Mouse (Mus musculus) kidney, adult 2 months (tissue): ENCODE results near the gene Atg4c. TPM values are rescaled to one million over a fixed set of nuclear protein-coding genes. Genes with fewer than 3 reads are reported as not detected.

Experiments used
- DNase-seq: peaks from one replicate; pipeline ENCODE4 v3.0.0; 2021
- H3K27ac ChIP-seq: fragments of 200-500 bp; 2 replicates; pipeline ENCODE4 v1.5.1; 2012; ENCODE audit warnings: low read depth, low read length, control low read depth, inconsistent platforms; ENCODE audit not compliant: insufficient read depth
- H3K27me3 ChIP-seq: fragments of 200-500 bp; replicated peaks from 2 replicates; pipeline ENCODE4 v1.6.1; 2012; ENCODE audit warnings: mild to moderate bottlenecking, moderate library complexity, low read length, inconsistent platforms; ENCODE audit not compliant: control insufficient read depth, insufficient read depth
- H3K36me3 ChIP-seq: fragments of 200-500 bp; 2 replicates; pipeline ENCODE4 v1.6.1; 2012; ENCODE audit warnings: mild to moderate bottlenecking, moderate library complexity, low read length, inconsistent platforms; ENCODE audit not compliant: control insufficient read depth, insufficient read depth
- H3K4me1 ChIP-seq: fragments of 200-500 bp; 2 replicates; pipeline ENCODE4 v1.6.1; 2011; ENCODE audit warnings: low read length; ENCODE audit not compliant: control insufficient read depth, insufficient read depth
- H3K4me3 ChIP-seq: fragments of 200-500 bp; 2 replicates; pipeline ENCODE4 v1.5.1; 2011; ENCODE audit warnings: mild to moderate bottlenecking, low read depth, low read length, control low read depth; ENCODE audit not compliant: insufficient read depth
- CTCF ChIP-seq: fragments of 200-500 bp; conservative IDR thresholded peaks from 2 replicates; pipeline ENCODE4 v1.5.1; 2011; ENCODE audit warnings: low read depth, mild to moderate bottlenecking, control low read depth, low read length, moderate library complexity, mixed read lengths; ENCODE audit not compliant: insufficient read depth, insufficient read length
- POLR2A ChIP-seq: fragments of 200-500 bp; IDR thresholded peaks from one replicate; pipeline ENCODE4 v1.6.1; 2011; ENCODE audit warnings: low read depth, low read length, control low read depth
- WGBS: fragments of 180-500 bp; shearing (Covaris S2); methylation state at CpG from one replicate; pipeline ENCODE4 v1.1.7; 2018; 5-methylcytosine and 5-hydroxymethylcytosine counted together
- polyA plus RNA-seq: library from polyadenylated mRNA; depleted of rRNA; stranded (reverse); fragments of >200 nt; gene quantifications from 2 replicates; pipeline ENCODE4 v1.2.3, GENCODE M21; 2012; rRNA removed

The Atg4c gene
- polyA plus RNA-seq, 1 experiment, result 5.4 TPM

GRCm38 (mm10) chr4:99298676-99299075 lies 104.9 kb downstream of the Atg4c start:
- WGBS, result 9% methylated on average over 4 of the region's 4 CpGs
- DNase-seq, result peak; percentile 47

GRCm38 (mm10) chr4:99304793-99305192 lies 111.1 kb downstream of the Atg4c start:
- Histone ChIP-seq H3K27me3 (no peaks in the 10 kb centered on the region), H3K27ac (no peak overlapping the region), H3K36me3 (no peaks in the 10 kb centered on the region), H3K4me3 (no peak overlapping the region), H3K4me1 (no peaks in the 10 kb centered on the region; the same call in 1 of the 2 replicates)
- no peak for DNase-seq
- TF ChIP-seq CTCF (no peak), POLR2A (no peak)
- WGBS, result 86% methylated on average over 13 of the region's 13 CpGs

More at GRCm38 (mm10) chr4:99298676-99299075, 104.9 kb downstream of the Atg4c start:
- Histone ChIP-seq H3K27me3 (no peaks in the 10 kb centered on the region), H3K27ac (no peak overlapping the region), H3K4me1 (no peaks in the 10 kb centered on the region), H3K4me3 (no peak overlapping the region), H3K36me3 (no peaks in the 10 kb centered on the region)
- peak; percentile 83 for TF ChIP-seq CTCF
- no peak for TF ChIP-seq POLR2A

Other genes starting within 250 kb of the Atg4c start
- 8.6 and 12.9 TPM in 2 replicates for gene Angptl3, start 163.0 kb upstream of the Atg4c start, polyA plus RNA-seq
- gene Dock7, start 73.0 kb upstream of the Atg4c start, polyA plus RNA-seq, result 20.6 and 21.9 TPM in 2 replicates
- 0.23 and 0.30 TPM in 2 replicates for gene Gm12689, start 102.0 kb downstream of the Atg4c start, polyA plus RNA-seq